Mouse (Mus musculus): Measurements from ENCODE around the gene Hdac7. TPM values are rescaled to one million over a fixed set of nuclear protein-coding genes. Genes with fewer than 3 reads are reported as not detected.

The Hdac7 gene
- total and polyA plus RNA-seq, 3 experiments, result 3.9 to 117 (median 20.4) TPM

GRCm38 (mm10) chr15:97831242-97831986 lies 12.9 kb downstream of the Hdac7 start:
- DNase-seq (ENCODE audit: low spot score), result peak; percentile 74
- Histone ChIP-seq H3K9me3 (replicated peaks) (peaks cover 2% of the 10 kb centered on the region), H3K4me1 (ENCODE audit: insufficient read depth, low read depth, low read length) (peaks cover 81% of the 10 kb centered on the region), H3K27me3 (ENCODE audit: insufficient read depth, low read length) (no peaks in the 10 kb centered on the region), H3K36me3 (replicated peaks) (peaks cover 96% of the 10 kb centered on the region), H3K4me3 (ENCODE audit: low read depth, low read length) (peak overlapping the region; percentile 73)
- ATAC-seq (ENCODE audit: extremely low read depth, insufficient number of reproducible peaks, low FRiP score, poor library complexity, severe bottlenecking), result 0 out of 2 replicates have a peak, but pooled peaks have one; percentile 24
- TF ChIP-seq CTCF (IDR thresholded peaks at IDR 0.05; ENCODE audit: low read depth, low read length) (no peak), POLR2AphosphoS5 (IDR thresholded peaks at IDR 0.05; ENCODE audit: insufficient replicate concordance, low read depth, low read length) (no peak)

GRCm38 (mm10) chr15:97830788-97831241 lies 13.5 kb downstream of the Hdac7 start:
- no peak for DNase-seq (ENCODE audit: low spot score)
- H3K4me1 ChIP-seq (ENCODE audit: insufficient read depth, low read depth, low read length), result peaks cover 81% of the 10 kb centered on the region
- H3K4me3 ChIP-seq (ENCODE audit: low read depth, low read length), result peak overlapping the region; percentile 73

DNA sequence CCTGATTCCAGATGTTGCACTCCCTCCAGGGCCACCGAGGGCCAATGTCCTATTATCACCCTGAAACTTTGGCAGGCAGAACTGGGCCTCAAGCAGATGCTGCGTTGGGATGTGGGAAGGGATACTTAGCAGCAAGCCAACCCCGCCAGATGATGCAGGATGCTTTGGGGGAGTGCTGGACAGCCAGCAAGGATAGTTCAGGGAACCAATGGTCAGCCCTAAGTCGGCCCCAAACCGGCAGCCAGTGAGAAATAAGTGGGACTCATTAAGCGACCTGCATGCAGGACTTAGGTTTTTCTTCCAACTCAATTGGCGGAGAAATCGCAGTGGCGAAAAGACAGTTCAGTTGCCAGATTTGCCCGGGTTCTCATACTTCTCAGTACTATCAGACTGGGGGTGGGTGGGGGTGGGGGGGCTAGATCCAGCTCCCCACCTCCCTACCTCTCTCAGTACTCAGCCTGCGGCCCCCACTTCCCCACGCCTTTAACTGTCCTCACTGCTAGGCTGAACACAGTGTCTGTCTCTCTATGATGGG lies 14.0 kb downstream of the Hdac7 start:
- Histone ChIP-seq H3K9me3 (replicated peaks) (peaks cover 2% of the 10 kb centered on the region), H3K36me3 (replicated peaks) (peaks cover 97% of the 10 kb centered on the region), H3K4me1 (ENCODE audit: insufficient read depth, low read depth, low read length) (peaks cover 83% of the 10 kb centered on the region), H3K4me3 (ENCODE audit: low read depth, low read length) (peak overlapping the region; percentile 73), H3K27me3 (ENCODE audit: insufficient read depth, low read length) (no peaks in the 10 kb centered on the region)
- TF ChIP-seq CTCF (IDR thresholded peaks at IDR 0.05; ENCODE audit: low read depth, low read length) (no peak), GATA2 (IDR thresholded peaks at IDR 0.05; ENCODE audit: borderline replicate concordance, low read depth, low read length) (no peak), GATA1 (IDR thresholded peaks at IDR 0.05; ENCODE audit: borderline replicate concordance, low read length) (no peak), TAL1 (conservative IDR thresholded peaks at IDR 0.05; ENCODE audit: low read depth, low read length) (no peak), POLR2AphosphoS5 (IDR thresholded peaks at IDR 0.05; ENCODE audit: insufficient replicate concordance, low read depth, low read length) (no peak)
- ATAC-seq (ENCODE audit: extremely low read depth, insufficient number of reproducible peaks, low FRiP score, poor library complexity, severe bottlenecking) (no peak), DNase-seq (ENCODE audit: low spot score) (no peak)

More at GRCm38 (mm10) chr15:97830788-97831241, 13.5 kb downstream of the Hdac7 start:
- H3K36me3 ChIP-seq (replicated peaks), result peaks cover 96% of the 10 kb centered on the region
- no peaks in the 10 kb centered on the region for H3K27me3 ChIP-seq (ENCODE audit: insufficient read depth, low read length)
- ATAC-seq (ENCODE audit: extremely low read depth, insufficient number of reproducible peaks, low FRiP score, poor library complexity, severe bottlenecking), result no peak
- peaks cover 2% of the 10 kb centered on the region for H3K9me3 ChIP-seq (replicated peaks)
- TF ChIP-seq CTCF (IDR thresholded peaks at IDR 0.05; ENCODE audit: low read depth, low read length), result no peak
- TF ChIP-seq POLR2AphosphoS5 (IDR thresholded peaks at IDR 0.05; ENCODE audit: insufficient replicate concordance, low read depth, low read length), result no peak
- no peak for TF ChIP-seq GATA2 (IDR thresholded peaks at IDR 0.05; ENCODE audit: borderline replicate concordance, low read depth, low read length)
- no peak for TF ChIP-seq TAL1 (conservative IDR thresholded peaks at IDR 0.05; ENCODE audit: low read depth, low read length)
- no peak for TF ChIP-seq GATA1 (IDR thresholded peaks at IDR 0.05; ENCODE audit: borderline replicate concordance, low read length)

DNA sequence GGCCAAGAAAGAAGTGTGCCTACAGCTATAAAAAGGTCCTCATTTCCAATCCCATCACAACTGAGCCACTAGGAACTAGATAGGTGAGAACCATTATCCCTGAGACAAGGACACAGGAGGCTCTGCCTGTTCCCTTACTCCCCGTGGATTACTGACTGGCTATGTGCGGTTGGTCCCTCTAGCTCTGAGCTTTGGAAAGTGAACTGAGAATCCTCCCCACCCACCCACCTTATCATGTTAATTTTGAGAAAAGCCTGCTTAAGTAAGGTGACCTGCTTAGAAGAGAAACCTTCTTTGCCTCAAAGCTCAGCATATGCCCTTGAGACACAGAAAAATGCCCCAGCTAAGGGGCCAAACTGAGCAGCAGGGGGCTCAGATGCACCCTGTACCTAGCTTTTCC lies 14.9 kb downstream of the Hdac7 start:
- ATAC-seq (ENCODE audit: extremely low read depth, insufficient number of reproducible peaks, low FRiP score, poor library complexity, severe bottlenecking) (no peak), DNase-seq (ENCODE audit: low spot score) (no peak)
- H3K36me3 ChIP-seq (replicated peaks), result peaks cover 93% of the 10 kb centered on the region
- peaks cover 2% of the 10 kb centered on the region for H3K9me3 ChIP-seq (replicated peaks)
- peak overlapping the region; percentile 48; the same call in 1 of the 2 replicates for H3K4me3 ChIP-seq (ENCODE audit: low read depth, low read length)
- H3K27me3 ChIP-seq (ENCODE audit: insufficient read depth, low read length), result no peaks in the 10 kb centered on the region
- TF ChIP-seq GATA2 (IDR thresholded peaks at IDR 0.05; ENCODE audit: borderline replicate concordance, low read depth, low read length) (no peak), GATA1 (IDR thresholded peaks at IDR 0.05; ENCODE audit: borderline replicate concordance, low read length) (no peak), TAL1 (conservative IDR thresholded peaks at IDR 0.05; ENCODE audit: low read depth, low read length) (no peak), POLR2AphosphoS5 (IDR thresholded peaks at IDR 0.05; ENCODE audit: insufficient replicate concordance, low read depth, low read length) (no peak), CTCF (IDR thresholded peaks at IDR 0.05; ENCODE audit: low read depth, low read length) (no peak)
- peaks cover 84% of the 10 kb centered on the region for H3K4me1 ChIP-seq (ENCODE audit: insufficient read depth, low read depth, low read length)

DNA sequence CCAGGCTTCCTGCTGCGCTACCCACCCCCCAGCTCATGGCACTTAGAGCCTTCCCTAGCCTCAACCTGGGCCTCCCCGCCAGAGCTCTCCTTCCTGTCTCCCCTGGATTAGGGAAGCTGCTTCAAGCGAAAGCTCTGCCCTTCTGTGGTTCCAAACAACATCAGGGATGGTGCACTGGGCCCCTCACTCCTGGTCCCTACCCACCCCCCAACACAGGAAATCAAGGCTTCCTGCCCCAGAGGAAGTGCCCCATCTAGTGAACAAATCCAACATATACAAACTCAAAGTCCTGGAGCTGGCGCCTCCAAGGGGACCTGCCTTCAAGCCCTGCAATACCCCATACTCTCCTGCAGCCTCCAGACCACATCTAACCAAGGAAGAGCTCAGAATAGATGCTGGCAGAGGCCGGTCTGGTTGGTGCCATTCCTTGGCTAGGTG lies 15.4 kb downstream of the Hdac7 start:
- peaks cover 86% of the 10 kb centered on the region for H3K4me1 ChIP-seq (ENCODE audit: insufficient read depth, low read depth, low read length)
- H3K9me3 ChIP-seq (replicated peaks), result peaks cover 2% of the 10 kb centered on the region
- DNase-seq (ENCODE audit: low spot score) (no peak), ATAC-seq (ENCODE audit: extremely low read depth, insufficient number of reproducible peaks, low FRiP score, poor library complexity, severe bottlenecking) (no peak)
- H3K4me3 ChIP-seq (ENCODE audit: low read depth, low read length), result peak overlapping the region; percentile 48; the same call in 1 of the 2 replicates
- TF ChIP-seq GATA2 (IDR thresholded peaks at IDR 0.05; ENCODE audit: borderline replicate concordance, low read depth, low read length) (no peak), TAL1 (conservative IDR thresholded peaks at IDR 0.05; ENCODE audit: low read depth, low read length) (no peak), POLR2AphosphoS5 (IDR thresholded peaks at IDR 0.05; ENCODE audit: insufficient replicate concordance, low read depth, low read length) (no peak), CTCF (IDR thresholded peaks at IDR 0.05; ENCODE audit: low read depth, low read length) (no peak), GATA1 (IDR thresholded peaks at IDR 0.05; ENCODE audit: borderline replicate concordance, low read length) (no peak)
- peaks cover 93% of the 10 kb centered on the region for H3K36me3 ChIP-seq (replicated peaks)
- no peaks in the 10 kb centered on the region for H3K27me3 ChIP-seq (ENCODE audit: insufficient read depth, low read length)

DNA sequence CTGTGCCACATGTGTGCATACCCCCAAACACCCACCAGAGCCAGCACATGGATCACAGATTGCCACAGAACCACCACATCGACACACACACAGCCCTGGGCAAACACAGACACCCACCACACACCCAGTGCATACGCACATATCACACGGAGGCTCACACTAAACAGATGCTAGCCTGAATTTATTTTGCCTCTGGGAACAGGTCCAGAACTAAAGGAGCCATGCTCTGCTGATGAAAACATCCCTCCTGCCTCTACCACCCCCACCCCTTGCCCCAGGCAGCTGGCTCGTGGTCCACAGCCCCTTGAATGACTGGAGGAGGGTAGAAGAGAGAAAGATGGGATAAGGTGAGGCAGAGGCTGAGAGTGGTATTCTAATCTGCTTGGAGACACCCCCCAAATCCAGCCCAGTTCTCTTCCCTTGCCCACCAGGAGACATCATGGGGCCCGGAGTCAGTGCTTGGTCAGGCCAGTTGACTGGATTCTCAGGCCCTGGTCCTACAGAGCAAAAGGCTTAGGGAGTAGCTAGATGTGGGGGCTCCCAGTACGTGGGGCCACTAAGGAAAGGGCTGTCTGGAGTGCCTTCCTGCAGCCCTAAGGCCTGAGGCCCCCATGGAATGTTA lies 16.0 kb downstream of the Hdac7 start:
- peak overlapping the region; percentile 48; the same call in 1 of the 2 replicates for H3K4me3 ChIP-seq (ENCODE audit: low read depth, low read length)
- TF ChIP-seq TAL1 (conservative IDR thresholded peaks at IDR 0.05; ENCODE audit: low read depth, low read length), result no peak
- peaks cover 2% of the 10 kb centered on the region for H3K9me3 ChIP-seq (replicated peaks)
- H3K4me1 ChIP-seq (ENCODE audit: insufficient read depth, low read depth, low read length), result peaks cover 86% of the 10 kb centered on the region
- no peaks in the 10 kb centered on the region for H3K27me3 ChIP-seq (ENCODE audit: insufficient read depth, low read length)
- ATAC-seq (ENCODE audit: extremely low read depth, insufficient number of reproducible peaks, low FRiP score, poor library complexity, severe bottlenecking) (no peak), DNase-seq (ENCODE audit: low spot score) (no peak)
- peaks cover 93% of the 10 kb centered on the region for H3K36me3 ChIP-seq (replicated peaks)
